Mouse (Mus musculus): ENCODE measurements around the gene Itgam. TPM values are rescaled to one million over a fixed set of nuclear protein-coding genes. Genes with fewer than 3 reads are reported as not detected.
"Not testable (repeated sequence)": the region's sequence is repeated elsewhere in the genome, so short reads cannot be mapped to it uniquely, and the experiment has no call there.

Gene Itgam
- polyA plus RNA-seq, 1 experiment = 9.1 TPM

- DNase-seq (ENCODE audit: low spot score) = no peak
Measured at GRCm38 (mm10) chr7:128128741-128129720, 66.6 kb downstream of the Itgam start, which contains the start of gene Itgax. Itgax (plus strand) TSS chr7:128129547.

- DNase-seq (ENCODE audit: low spot score) = no peak
Measured at GRCm38 (mm10) chr7:128132148-128132547, 69.7 kb downstream of the Itgam start.

- DNase-seq (ENCODE audit: low spot score) = no peak
Measured at GRCm38 (mm10) chr7:128133596-128133995, 71.2 kb downstream of the Itgam start.

- no peak for DNase-seq (ENCODE audit: low spot score)
Measured at GRCm38 (mm10) chr7:128136927-128137326, 74.5 kb downstream of the Itgam start.

- DNase-seq (ENCODE audit: low spot score) = no peak
Measured at GRCm38 (mm10) chr7:128139611-128140010, 77.2 kb downstream of the Itgam start.

GRCm38 (mm10) chr7:128150970-128151369, 88.5 kb downstream of the Itgam start:
- no peak for DNase-seq (ENCODE audit: low spot score)

- DNase-seq (ENCODE audit: low spot score) = no peak
Measured at GRCm38 (mm10) chr7:128154076-128154475, 91.6 kb downstream of the Itgam start, which contains the start of gene Itgad. Itgad (plus strand) TSS chr7:128154376.

- DNase-seq (ENCODE audit: low spot score) = no peak
Measured at GRCm38 (mm10) chr7:128154924-128155323, 92.5 kb downstream of the Itgam start.

- DNase-seq (ENCODE audit: low spot score) = not testable (repeated sequence)
Measured at GRCm38 (mm10) chr7:128158688-128159354, 96.4 kb downstream of the Itgam start.

- no peak for DNase-seq (ENCODE audit: low spot score)
Measured at GRCm38 (mm10) chr7:128164001-128164400, 101.6 kb downstream of the Itgam start.

GRCm38 (mm10) chr7:128166391-128166790, 104.0 kb downstream of the Itgam start:
- no peak for DNase-seq (ENCODE audit: low spot score)

Other genes starting within 250 kb of the Itgam start
- gene Stx4a, start 238.3 kb upstream of the Itgam start, polyA plus RNA-seq (2012; rRNA removed) = 161 and 178 TPM in 2 replicates
- 6.4 and 6.9 TPM in 2 replicates for gene Stx1b, start 238.1 kb upstream of the Itgam start, polyA plus RNA-seq (2012; rRNA removed)
- 12.2 and 15.6 TPM in 2 replicates for gene Zfp646, start 186.4 kb upstream of the Itgam start, polyA plus RNA-seq (2012; rRNA removed)
- 2.9 and 4.1 TPM in 2 replicates for gene Zfp668, start 185.8 kb upstream of the Itgam start, polyA plus RNA-seq (2012; rRNA removed)
- 2.9 and 3.9 TPM in 2 replicates for gene Prss53, start 171.7 kb upstream of the Itgam start, polyA plus RNA-seq (2012; rRNA removed)
- gene Gm21974, start 167.2 kb upstream of the Itgam start, polyA plus RNA-seq (2012; rRNA removed) = not detected in 2 replicates
- gene Vkorc1, start 167.0 kb upstream of the Itgam start, polyA plus RNA-seq (2012; rRNA removed) = 204 and 211 TPM in 2 replicates
- 71.8 and 76.9 TPM in 2 replicates for gene Bckdk, start 158.6 kb upstream of the Itgam start, polyA plus RNA-seq (2012; rRNA removed)
- 27.2 and 31.9 TPM in 2 replicates for gene Kat8, start 150.1 kb upstream of the Itgam start, polyA plus RNA-seq (2012; rRNA removed)
- 54.6 and 66.0 TPM in 2 replicates for gene Prss8, start 132.5 kb upstream of the Itgam start, polyA plus RNA-seq (2012; rRNA removed)
- 10.2 and 13.5 TPM in 2 replicates for gene Prss36, start 115.9 kb upstream of the Itgam start, polyA plus RNA-seq (2012; rRNA removed)
- gene Fus, start 95.2 kb upstream of the Itgam start, polyA plus RNA-seq (2012; rRNA removed) = 388 and 390 TPM in 2 replicates
- 57.9 and 68.3 TPM in 2 replicates for gene Pycard, start 68.8 kb upstream of the Itgam start, polyA plus RNA-seq (2012; rRNA removed)
- gene Trim72, start 58.7 kb upstream of the Itgam start, polyA plus RNA-seq (2012; rRNA removed) = 0.78 and 0.91 TPM in 2 replicates
- 0.04 TPM in 1 of 2 replicates, not detected in the other for gene Gm49368, start within 50 bp of the Itgam start, polyA plus RNA-seq (2012; rRNA removed)
- 3.4 and 3.8 TPM in 2 replicates for gene Itgax, start 66.9 kb downstream of the Itgam start, polyA plus RNA-seq (2012; rRNA removed)
- 0.09 and 0.39 TPM in 2 replicates for gene Itgad, start 91.7 kb downstream of the Itgam start, polyA plus RNA-seq (2012; rRNA removed)
- gene Cox6a2, start 143.7 kb downstream of the Itgam start, polyA plus RNA-seq (2012; rRNA removed) = 0.24 and 0.26 TPM in 2 replicates
- 18.6 and 20.4 TPM in 2 replicates for gene Armc5, start 174.7 kb downstream of the Itgam start, polyA plus RNA-seq (2012; rRNA removed)
- gene 9130023H24Rik, start 175.4 kb downstream of the Itgam start, polyA plus RNA-seq (2012; rRNA removed) = 6.1 and 6.3 TPM in 2 replicates
- 155 and 317 TPM in 2 replicates for gene Tgfb1i1, start 184.2 kb downstream of the Itgam start, polyA plus RNA-seq (2012; rRNA removed)
- gene Slc5a2, start 203.0 kb downstream of the Itgam start, polyA plus RNA-seq (2012; rRNA removed) = 0.10 TPM in 1 of 2 replicates, not detected in the other
- gene BC017158, start 235.5 kb downstream of the Itgam start, polyA plus RNA-seq (2012; rRNA removed) = 36.3 and 39.5 TPM in 2 replicates

Data from urinary bladder, adult 2 months (tissue).